Mouse (Mus musculus): ENCODE data around the gene Tmeff2. TPM values are rescaled to one million over a fixed set of nuclear protein-coding genes. Genes with fewer than 3 reads are reported as not detected.

The Tmeff2 gene
- total RNA-seq, 2 experiments from 2014 or later, result 1.0 to 1.1 TPM

DNA sequence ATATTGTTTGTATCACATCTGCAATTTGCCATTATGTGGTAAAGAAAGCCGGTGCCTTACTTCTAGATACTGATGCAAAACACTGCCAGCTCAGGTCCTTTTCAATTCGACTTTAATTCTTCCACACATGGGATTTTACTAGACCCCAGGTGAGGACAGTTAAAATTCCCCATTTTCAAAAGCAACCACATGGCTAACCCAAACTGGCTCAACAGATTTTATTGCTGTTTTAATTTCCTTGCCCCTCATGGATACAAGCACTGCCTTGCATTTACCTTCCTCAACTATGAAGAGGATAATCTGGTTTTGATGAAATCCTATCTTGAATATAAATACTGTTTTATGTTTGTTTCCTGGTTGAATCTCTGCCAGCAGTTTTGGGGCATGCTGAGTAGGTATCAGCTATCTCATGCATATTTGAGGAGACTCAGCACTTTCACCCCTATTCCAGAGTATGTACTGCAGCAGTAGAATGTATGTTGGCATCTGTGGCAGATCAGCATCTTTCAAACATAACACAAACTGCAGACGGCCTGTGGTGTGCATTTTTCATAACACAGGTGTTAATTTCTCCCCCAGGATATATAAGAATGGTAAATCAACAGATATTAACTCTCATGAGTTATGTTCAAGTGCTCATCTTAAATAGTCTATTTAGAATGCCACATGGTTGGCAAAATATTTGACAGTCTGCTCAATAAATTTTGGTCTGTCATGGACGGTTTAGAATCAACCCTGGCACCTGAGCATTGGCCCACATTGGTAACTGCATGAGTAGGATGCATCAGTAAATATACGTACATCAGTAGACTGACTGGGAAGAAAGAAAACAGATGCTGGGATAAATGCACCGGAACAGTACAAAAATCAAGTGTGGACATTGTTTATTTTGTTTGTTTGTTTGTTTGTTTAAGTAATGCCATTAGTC lies 72.3 kb downstream of the Tmeff2 start:
- DNase-seq, result no peak
- intact Hi-C loops (cut with DNase I), result no loop called here

DNA sequence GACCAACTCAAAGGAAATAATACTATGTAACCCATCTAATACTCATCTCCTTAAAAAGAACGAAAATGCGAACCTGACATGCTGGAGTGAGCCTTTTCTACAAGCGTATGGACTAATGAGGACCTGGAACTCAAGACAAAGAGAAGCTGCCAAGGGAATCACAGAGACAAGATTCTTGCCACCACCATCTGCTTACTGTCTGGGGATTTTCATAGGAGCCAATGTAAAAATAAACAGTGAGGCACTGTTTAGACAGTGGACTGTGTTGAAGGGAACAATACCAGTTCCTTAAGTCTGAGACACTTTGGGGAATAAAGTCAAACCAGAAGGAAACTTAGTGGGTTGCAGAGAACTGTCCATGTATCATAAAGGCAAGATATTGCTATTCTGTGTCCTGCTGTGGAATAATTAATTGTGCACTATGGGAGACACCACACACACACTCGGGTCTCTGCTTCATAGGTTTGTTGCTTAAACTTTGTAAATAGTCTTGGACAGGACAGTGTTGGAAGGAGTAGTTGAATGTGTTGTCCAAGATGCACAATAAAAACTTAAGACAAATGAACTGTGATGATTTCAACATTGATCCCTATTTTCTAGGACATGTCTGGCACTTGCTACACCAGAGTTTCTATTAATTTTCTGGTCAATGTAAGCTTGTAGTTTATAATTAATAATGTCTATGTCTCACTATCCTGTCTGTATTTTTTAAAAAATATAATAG lies 79.1 kb downstream of the Tmeff2 start:
- intact Hi-C loops (cut with DNase I), result no loop called here
- no peak for DNase-seq

DNA sequence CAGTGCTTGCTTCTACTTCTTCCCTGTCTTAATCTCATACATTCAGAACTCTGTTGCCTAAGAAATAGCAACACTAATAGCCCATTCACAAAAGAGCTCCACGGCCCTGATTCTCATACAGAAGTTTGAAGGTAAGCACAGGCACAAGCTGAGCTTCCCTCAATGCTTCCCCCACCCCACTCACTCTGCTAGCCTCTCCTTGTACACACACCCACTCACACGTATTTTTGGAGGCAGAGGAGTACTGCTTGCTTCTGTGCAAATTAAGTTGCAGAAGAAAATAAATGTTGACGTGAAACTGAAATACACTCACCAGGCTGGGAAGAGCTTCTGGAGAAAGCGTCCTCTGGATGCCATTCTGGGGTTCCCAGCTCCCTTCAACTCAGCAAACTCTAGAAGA lies 80.1 kb downstream of the Tmeff2 start:
- intact Hi-C loops (cut with DNase I), result no loop called here

DNA sequence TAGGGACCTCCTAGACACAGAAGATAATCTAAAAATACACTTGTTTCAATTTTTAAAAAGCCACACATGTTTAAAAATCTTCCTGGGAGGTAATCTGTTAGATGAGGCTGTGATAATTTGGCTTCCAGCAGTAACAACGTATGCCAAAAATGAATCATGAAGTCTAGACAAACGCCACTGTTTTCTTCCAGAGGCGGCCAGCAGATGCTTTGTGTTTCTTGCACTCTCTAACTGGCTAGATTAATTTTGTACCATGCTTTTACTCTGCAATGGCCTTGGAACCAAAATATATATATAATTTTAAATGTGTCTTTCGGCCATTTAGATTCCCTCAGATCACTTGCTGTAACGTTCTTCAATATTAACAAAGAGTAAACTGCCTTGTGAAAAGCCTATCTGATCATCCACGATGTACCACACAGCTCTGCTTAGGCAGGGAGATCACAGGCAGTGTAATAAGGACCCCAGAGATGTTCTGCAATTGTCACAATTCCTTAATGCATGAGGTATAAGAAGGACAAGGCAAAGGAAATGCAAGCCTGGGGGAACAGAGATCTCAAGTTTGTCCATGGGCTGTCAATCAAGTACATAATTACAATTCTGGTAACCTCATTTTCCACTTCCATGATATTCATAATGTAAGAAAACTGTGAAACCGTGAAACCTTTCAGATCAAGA lies 80.8 kb downstream of the Tmeff2 start:
- intact Hi-C loops (cut with DNase I), result no loop called here
- no peak for DNase-seq

More for the DNA sequence above, 80.1 kb downstream of the Tmeff2 start:
- DNase-seq, result no peak

DNA sequence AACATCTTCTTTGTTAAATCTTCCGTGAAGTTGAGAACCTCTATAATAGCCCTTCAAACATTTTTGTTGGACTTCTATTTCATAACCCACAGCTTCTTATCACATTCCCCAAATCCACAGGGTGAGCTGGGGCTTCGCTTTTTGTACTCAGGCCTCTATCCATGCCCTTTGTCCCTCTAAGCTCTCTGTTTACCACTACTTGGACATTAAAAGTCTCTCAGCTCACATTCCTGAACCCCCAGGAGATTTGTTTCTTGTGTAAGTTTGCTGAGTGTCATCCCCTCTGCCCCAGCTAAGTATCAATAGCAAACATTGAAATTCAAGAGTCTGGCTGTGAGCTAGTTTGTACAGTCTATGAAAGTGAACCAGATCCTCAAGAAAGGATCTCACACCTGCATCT lies 90.2 kb downstream of the Tmeff2 start:
- DNase-seq, result no peak
- intact Hi-C loops (cut with DNase I), result no loop called here

DNA sequence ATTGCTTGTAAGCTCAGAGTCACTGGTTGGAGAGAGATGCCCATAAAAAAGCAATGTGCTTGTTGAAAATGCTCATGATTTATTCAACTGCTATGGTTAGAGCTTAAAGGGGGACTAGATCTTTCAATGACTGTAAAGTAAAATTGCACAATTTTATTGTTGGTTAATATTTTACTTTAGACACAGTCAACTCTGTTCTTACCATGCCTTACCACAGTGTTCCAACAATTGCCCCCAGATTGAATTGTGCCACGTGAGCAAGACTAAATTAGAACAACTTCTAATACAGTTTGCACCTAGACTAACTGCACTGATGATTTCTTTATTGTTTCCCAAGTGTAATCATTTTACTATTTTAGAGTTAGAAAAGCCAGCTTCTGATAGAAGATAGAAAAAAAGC lies 94.1 kb downstream of the Tmeff2 start:
- intact Hi-C loops (cut with DNase I), result no loop called here
- no peak for DNase-seq

DNA sequence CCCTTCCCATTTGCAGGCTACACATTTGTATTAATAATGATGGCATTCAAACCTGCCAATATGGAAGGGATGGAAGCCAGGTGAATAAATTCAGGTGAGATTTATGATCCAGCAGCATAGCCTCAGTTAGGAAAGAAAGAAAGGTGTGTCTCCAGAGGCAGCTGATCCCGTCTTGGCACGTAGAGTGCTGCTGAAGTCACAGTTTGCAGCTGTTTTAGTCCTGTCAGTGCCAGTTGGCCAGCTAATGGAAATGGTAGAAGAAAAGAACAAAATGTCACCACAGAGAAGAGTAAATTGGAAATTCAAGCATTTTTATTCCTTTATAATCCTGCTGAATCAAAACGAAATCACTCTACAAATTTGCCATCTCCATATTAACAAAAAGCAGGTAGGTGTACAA lies 99.3 kb downstream of the Tmeff2 start:
- intact Hi-C loops (cut with DNase I), result no loop called here
- no peak for DNase-seq

DNA sequence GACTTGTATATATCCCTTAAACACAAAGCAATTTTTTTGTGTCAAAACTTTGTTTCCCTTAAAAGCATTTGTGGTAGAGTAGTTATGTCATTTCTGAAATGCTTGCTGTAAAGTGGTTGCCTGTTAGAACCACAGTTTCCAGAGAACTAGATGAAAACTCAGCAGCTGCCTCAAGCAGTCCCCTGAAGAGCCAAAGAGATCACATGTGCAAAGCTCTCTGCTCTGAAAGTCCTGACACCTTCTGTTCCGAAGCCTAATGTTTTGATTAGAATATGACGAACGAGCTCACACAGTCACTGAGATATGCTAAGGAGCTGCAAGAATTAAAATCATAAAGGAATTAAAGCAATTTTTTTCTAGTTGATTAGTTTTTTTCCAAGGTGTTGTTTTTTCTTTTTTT lies 107.9 kb downstream of the Tmeff2 start:
- intact Hi-C loops (cut with DNase I), result no loop called here

DNA sequence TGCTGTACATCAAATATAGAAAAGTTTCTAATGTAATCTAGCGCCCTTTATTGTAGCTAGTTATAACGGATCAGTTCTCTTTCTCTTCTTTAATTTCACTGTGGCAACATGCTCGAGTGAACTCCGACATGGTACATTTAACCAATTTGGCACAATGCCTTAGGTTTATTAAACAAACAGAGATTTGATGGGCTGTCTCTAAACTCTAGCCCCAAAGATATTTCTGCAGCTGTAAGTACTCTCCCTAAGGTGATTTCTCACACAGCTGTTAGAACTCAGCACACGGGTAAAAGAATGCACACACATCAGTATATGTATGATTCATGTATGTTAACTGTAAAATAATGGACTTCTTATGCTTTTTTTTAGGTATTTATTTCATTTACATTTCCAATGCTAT lies 139.8 kb downstream of the Tmeff2 start:
- intact Hi-C loops (cut with DNase I), result no loop called here
- no peak for DNase-seq

More for the DNA sequence above, 107.9 kb downstream of the Tmeff2 start:
- no peak for DNase-seq

DNA sequence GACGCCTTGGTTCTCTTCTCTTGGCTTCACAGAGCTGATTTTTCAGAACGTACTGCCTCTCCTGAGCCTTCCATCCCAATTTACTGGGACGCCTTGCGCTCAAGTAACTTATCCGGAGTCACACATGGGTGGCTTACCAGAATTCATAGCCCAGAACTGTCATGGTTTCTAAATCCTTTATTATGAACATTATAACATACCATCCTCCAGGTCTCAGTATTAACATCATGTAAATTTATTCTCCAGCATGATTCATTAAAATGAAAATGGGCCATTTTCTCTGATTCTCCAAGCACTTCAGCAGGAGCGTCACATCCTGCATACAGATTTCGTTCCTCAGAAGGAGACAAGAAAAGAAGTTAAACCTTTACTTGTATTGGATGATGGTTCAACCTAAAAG lies 144.4 kb downstream of the Tmeff2 start:
- DNase-seq, result no peak
- intact Hi-C loops (cut with DNase I), result no loop called here

DNA sequence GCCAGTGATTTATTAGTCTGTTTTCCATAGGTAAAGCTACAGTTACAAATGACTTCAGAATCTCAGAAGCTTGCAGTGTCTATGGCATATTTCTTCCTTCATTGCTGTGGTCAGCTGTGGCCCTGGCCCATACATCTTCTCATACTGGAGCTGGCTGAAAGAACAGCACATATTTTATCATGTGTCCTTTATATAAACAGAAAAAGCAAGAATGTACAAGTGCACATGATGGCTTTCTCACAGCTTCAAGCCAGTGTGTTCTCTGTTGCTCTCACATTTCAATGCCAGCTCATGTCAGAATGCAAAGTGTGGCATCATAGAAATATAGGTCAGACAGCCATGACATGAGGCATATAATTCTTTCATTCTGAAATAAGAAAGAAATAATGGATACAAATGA lies 164.1 kb downstream of the Tmeff2 start:
- intact Hi-C loops (cut with DNase I), result no loop called here
- DNase-seq, result no peak

DNA sequence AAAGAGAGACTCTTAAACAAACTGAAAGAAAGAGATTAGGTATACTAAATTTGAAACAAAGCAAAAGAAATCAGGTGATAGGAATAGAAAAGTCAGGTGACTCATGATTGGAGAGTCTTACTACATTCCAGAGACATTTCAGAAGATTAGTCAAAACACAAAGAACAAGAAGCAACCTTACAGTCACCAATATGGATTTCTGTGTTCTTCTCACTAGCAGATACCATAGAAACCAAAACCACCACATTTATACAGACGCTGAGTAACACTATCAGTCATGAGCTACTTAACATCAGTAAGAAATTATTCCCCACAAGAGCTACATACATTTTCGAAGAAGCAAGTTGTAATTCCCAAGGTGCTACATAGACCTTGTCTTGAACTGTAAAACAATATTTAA lies 165.2 kb downstream of the Tmeff2 start:
- intact Hi-C loops (cut with DNase I), result no loop called here
- DNase-seq, result no peak

DNA sequence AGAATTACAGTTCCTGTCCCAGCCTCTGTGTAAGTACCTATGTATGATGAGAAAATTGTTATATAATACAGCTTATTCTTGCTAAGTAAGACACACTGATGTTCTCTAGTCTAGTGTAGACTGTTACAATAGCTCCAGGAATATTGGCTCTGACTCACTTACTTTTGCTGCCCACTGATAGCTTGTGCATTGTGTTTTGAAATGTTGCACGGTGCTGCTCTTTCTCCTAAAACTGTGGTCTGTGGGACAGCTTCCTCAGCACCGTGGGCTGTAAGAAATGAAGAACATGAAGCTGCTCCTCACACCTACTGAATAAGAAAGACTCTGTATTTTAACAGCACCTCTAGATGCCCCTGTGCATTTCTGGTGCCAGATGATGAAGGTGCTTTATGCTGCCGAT lies 168.4 kb downstream of the Tmeff2 start:
- DNase-seq, result no peak
- intact Hi-C loops (cut with DNase I), result no loop called here

DNA sequence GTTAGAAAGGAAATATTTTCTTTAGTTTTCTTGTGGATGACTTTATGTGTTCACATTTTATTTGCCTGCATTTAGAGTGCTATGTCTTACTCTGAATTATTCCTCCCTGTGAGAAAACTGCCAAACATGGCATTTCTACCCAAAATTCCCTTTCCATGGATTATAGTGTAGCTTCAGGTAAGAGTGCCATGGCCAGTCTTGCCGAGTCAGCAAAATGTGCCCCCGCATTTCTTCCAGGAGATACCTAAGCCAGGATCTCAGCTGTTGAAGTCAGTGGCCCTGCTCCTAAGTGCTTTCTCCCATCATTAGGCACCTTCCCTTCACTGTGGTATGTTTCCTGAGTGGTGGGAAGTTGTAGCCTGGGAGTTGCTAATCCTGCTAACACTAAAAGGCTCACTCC lies 168.8 kb downstream of the Tmeff2 start:
- intact Hi-C loops (cut with DNase I), result no loop called here
- no peak for DNase-seq

DNA sequence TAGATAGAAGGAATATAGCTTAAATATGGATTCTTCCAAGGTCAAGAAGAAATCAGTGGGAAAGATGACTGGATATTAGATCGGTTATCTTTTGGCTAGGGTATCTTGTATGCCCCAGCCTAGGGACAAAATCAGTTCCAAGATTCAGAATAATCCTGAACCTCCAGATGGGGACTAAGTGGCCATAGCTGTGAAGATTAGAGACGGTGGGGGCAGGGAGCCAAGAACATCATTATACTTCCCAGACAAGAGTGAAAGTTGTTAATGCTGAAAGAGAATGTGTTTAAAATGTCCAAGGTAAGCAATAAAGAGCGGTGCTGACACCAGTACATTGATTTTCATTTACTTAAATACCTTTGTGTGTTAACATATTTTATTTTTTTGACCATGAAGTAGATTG lies 173.6 kb downstream of the Tmeff2 start:
- no peak for DNase-seq
- intact Hi-C loops (cut with DNase I), result no loop called here

DNA sequence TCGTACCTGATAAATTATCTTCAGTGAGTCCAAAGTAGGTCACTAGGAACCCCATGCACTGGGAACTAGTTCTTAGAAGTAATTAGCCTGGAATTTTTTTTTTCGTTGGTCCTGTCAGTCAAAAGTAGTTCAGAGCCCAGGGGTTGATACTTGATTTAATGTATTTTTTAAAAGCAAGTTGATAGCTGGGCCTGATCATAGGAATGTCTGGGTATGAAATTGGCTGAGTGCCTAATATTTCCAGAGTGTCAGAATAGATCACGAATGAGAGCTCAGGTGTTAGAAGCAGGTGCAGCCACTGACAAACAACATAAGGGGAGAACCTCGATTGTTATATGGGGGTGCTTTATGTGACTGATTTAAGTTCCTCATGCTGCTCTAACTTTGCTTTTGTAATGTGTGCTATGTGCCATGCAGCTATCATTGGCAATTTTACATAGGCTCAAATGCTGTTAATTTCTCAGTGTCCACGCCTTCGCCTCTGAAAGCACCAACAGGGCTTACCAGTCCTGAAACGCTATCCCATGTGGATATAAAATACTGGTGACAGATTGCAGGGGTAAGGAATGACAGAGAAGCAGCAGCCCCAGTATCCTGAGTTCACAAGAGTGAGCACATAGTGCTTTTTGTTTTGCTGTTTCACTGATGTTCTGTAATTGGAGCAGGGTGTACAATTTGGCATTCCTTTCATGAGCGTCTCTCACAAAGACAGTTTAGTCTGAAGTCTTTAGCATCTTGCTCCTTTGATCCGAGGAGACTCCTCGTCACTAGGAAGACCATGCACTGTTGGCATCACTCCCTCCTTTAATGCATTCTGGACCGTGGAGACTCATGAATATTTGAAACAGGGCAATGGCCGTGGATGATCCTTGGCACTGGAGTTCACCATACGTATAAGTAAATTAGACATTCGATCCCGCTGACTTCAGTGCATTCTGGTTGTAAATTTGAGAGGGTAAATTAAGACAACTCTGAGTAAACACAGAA lies 175.6 kb downstream of the Tmeff2 start:
- intact Hi-C loops (cut with DNase I), result no loop called here
- DNase-seq, result no peak

DNA sequence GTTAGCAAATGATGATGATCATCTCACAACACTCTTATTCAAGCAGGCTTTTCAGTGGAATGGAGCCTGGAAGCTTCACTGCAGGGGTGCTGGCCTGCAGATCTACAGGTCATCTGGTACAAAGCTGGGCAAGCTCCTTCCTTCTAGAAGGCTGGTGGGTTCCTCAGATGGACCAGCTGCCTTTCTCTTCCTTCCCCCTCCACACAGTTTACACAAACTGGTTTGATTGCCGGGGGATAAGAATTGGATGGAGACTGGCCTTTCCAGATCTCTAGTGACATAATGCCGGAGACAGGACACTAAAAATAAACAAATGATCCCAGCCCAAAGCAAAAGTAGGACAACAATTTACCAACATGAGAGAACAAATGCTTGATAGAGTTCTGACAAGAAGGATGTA lies 188.5 kb downstream of the Tmeff2 start:
- intact Hi-C loops (cut with DNase I), result no loop called here
- DNase-seq, result no peak

DNA sequence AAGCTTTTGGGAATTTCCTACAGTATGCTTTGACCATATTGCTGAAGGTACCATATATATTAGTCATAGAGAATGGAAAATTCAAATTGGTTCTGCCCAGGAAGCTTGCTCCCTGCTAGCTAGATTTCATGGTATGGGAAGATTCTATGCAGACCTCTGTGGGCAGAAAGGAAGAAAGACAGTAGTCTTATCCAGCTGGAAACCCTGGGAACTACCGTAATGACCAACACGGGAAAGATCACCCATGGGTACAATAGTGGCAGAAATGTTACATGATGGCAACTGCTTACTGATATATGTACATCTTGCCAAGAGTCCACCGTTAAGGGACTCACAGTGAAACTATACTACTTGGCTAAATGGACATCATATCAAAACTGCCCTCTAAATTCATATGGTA lies 189.4 kb downstream of the Tmeff2 start:
- intact Hi-C loops (cut with DNase I), result no loop called here
- DNase-seq, result no peak

DNA sequence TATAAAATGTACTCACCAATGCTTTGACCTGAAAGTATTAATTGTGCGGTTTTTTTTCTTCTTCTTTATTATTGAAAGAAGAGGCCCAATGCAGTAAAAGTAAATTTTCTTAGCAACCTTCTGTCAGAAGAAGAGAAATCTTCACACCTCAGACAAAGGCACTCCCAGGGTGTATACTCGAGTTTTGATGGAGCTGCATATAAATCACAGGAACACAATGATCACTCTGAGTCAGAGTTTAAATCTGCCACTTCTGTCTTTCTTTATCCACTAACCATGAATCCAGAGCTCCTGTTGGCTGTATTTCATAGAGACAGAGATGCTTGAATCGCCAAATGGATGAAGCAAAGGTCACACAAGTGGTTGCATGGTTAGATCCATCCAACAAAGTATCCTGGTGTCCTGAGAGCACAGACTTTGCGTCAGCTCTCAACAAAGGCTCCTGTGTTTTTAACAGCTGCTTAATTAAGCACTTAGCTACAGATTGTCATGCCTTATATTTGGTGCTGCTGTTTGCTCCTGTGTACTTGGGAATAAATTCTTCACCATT lies 189.8 kb downstream of the Tmeff2 start:
- intact Hi-C loops (cut with DNase I), result no loop called here
- no peak for DNase-seq

DNA sequence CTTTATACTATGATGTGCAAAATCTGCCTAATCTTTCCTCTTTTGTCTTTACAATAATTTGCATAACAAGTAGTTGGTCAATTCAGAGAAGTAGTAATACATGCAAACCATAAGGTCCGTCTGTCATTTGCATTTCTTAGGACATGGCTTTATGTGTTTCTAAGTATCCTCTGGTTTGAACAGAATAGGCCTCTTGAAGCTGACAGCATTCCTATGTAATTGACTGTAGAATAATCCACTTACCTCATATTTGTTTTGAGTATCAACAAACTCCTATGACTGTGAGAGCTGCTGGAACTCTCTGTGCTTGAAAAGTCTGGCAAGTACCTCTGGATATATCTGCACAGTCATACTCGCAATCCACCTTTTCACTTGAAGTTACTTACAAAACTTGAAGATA lies 194.3 kb downstream of the Tmeff2 start:
- intact Hi-C loops (cut with DNase I), result no loop called here
- no peak for DNase-seq

Data from gastrocnemius, postnatal 36 days (tissue).